Mouse (Mus musculus) thymus, postnatal 36 days (tissue): Measurements from ENCODE around the gene Rrp8.

Experiments
- DNase-seq, 2 experiments: peaks; one replicate each; pipeline ENCODE4 v3.0.0; 2022; ENCODE audit warnings: mixed read lengths in 2 of 2

Gene Rrp8

GRCm38 (mm10) chr7:105736911-105737521, at the start of gene Rrp8:
Rrp8 (minus strand) TSS chr7:105737385.
- peak; percentile 47 to 48 for DNase-seq

DNA sequence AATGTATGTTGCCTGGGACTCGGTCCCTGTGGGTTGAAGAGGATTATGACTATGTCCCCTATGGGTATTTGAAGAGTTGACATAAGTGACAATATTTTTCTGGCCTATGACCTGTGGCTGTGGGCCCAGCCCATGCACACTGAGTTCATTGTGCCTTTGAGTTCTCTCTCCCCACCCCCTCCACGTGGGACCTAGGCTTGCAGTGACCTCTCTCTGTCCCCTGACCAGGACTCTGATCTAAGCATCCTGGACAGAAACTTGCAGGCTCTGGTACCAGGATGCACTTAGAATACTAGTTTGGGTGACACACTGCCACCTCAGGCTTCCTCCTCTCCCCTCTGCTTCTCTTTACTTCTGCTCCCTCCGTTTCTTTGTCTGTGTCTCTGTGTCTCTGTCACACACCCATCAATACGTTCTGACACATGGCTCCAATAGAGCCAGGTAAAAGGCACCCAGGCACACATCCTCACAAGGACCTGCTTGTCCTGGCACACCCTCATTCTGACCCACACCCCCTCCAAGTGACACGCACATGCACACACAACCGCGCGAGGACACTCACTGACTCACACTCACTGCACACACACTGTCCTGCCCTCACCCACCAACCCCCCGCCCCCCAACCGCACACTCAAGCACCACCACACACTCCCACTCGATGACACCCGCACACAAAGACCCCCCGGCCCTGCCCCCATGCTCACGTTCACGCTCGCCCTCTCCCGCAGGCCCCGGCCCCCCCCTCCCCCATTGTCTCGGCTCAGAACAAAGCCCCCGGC, 49.5 kb upstream of the Rrp8 start:
- no peak for DNase-seq

DNA sequence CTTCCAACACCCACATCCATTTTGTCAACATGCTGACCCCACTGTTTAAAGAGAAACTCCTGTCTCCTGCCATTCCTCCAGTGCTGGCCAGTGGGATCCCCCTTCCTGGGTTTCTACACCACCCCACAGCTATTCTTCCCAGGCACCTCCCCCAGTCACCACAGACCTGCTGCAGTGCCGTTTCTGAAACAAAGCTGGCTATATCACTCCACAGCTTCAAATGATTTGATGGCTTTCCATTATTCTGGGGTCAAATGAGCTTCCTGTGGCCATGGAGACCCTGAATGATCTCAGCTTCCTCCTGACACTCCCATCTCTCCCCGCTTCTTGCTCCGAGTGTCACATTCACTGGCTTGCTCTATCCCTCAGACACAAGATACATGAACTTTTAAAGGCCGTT, 47.4 kb upstream of the Rrp8 start:
- DNase-seq: no peak

- no peak for DNase-seq
Measured at GRCm38 (mm10) chr7:105783861-105784260, 46.7 kb upstream of the Rrp8 start.

- DNase-seq: peak; percentile 52 to 64
Measured at GRCm38 (mm10) chr7:105778553-105779265, 41.5 kb upstream of the Rrp8 start.

DNA sequence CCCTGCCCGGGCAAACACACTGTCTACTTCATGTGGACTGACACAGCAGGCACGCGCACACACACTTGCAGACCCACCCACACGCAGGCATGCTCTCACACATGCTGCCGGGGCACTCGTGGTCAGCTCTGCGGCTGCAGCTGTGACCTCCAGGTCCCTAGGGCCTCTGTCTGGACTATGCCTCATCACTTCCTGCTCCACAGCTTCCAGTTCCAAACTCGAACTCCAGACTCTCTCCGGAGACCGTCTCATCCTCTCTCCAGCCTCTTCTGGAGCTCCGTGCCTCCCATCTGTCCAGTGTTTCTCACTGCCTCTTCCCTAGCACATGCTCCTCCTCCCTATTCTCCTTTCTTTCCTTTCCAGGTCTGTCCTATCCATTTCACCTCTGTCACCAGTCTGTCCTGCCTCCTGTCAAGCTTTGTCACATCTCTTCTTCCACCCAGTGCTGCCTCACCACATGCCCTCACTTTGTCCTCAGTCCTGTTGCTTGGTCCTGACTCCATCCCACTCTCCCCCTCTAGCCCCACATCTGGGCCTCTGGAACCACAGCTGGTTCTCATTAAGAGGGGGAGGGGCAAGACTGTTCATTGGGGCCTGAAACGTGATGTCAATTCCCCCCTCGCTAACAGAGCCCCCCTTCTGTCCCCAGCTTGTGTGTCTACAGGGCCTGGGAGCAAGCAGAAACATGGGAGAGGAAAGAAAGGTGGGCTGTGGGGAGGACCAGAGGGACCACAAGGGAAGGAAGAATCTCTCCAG, 40.8 kb upstream of the Rrp8 start:
- DNase-seq: no peak

GRCm38 (mm10) chr7:105777316-105777715, 40.1 kb upstream of the Rrp8 start:
- no peak for DNase-seq

- no peak for DNase-seq
Measured at GRCm38 (mm10) chr7:105776026-105776425, 38.8 kb upstream of the Rrp8 start.

- DNase-seq: no peak
Measured at GRCm38 (mm10) chr7:105774661-105775060, 37.5 kb upstream of the Rrp8 start.

- DNase-seq: no peak
Measured at GRCm38 (mm10) chr7:105773041-105773440, 35.9 kb upstream of the Rrp8 start.

DNA sequence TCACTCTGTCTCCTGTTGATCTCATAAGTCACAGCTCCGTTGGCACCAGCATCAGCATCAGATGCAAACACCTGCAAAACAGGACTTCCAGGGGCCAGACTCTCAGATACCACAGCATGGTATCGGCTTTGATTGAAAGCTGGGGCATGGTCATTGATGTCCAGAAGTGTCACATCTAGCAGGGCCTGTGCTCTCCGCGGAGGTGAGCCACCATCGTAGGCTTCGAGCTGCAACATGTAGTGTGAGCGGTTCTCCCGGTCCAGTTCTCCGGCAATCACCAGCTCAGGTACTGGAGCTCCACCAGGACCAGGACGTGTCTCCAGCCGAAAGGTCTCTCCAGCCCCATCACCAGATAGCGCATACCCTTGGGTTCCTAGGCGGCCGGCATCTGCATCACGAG, 35.1 kb upstream of the Rrp8 start:
- DNase-seq: no peak

- no peak for DNase-seq
Measured at GRCm38 (mm10) chr7:105769959-105770358, 32.8 kb upstream of the Rrp8 start.

- DNase-seq: no peak
Measured at GRCm38 (mm10) chr7:105767729-105768165, 30.6 kb upstream of the Rrp8 start.

DNA sequence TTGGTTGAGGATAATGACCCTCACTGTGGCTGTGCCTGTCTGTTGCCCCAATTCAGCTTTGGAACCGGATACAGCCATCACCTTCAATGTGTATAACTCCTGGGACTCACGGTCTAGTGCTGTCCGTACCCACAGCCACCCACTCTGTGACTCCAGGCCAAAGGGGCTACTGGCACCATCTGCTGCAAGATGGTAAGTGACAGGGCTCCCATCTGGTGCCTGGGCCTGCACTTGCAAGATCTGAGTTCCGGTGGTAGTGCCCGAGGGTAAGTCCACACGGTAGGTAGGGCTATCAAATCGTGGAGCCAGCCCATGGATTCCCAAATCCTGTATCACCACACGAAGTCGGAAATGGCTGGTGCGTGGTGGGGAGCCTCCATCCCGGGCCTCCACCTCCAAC, 27.1 kb upstream of the Rrp8 start:
- no peak for DNase-seq

DNA sequence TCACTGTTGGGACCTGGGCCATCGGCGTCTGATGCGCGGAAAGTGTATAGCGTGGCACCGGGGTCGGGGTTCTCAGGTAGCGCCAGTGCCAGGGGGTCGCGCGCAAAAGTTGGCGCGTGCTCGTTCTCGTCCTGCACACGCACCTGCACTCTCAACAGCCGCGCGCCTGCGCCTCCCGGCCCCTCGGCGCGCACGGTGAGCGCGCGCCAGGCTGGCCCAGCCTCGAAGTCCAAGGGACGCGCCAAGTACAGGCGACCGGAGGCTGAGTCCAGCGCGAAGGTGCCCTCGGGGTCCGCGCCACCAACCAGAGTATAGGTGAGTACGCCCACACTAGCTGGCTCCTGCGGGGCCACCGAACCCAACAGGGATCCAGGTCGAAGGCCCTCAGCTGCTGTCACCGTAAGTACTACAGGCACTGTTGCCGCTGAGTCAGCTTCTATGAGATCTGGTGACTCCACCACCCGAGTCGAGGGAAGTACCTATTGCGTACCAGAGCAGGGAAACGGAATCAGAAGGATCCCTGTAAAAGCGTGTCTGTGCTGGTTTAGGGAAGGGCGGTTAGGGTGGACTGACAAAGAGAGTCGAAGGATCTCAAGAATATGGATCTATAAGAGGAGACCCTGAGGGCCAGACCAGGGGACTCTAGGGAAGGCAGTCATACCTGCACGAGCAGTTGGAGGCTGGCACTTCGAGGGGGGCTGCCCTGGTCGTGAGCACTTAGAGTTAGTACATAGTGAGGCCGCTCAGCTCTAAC, 25.5 kb upstream of the Rrp8 start:
- DNase-seq: no peak

DNA sequence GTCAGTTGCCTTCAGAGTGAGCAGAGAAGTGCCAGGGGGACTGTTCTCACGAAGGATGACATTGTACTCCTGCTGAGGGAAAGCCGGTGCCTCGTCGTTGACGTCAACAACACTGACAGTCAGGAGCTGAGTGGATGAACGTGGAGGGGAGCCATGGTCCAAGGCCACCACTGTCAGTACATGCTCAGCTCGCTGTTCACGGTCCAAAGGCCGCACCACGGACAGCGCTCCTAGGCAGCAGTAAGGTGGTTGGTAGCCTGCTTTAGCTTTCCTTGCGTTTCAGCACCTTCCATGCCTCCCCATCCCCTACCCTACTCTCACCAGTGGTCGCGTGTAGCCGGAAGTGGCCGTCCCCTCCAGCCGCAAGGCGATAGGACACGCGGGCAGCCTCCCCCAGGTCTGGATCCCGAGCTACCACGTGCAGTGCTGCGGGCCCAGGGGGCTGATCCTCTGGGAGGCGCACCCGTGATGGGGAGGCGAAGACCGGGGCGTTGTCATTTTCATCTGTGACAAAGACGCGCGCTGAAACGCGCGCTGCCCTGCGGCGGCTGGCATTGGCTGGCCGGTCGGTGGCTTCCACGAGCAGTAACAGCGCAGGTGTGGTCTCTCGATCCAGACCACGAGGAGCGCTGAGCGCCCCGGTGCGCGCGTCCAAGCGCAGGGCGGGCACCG, 24.8 kb upstream of the Rrp8 start:
- DNase-seq: no peak

DNA sequence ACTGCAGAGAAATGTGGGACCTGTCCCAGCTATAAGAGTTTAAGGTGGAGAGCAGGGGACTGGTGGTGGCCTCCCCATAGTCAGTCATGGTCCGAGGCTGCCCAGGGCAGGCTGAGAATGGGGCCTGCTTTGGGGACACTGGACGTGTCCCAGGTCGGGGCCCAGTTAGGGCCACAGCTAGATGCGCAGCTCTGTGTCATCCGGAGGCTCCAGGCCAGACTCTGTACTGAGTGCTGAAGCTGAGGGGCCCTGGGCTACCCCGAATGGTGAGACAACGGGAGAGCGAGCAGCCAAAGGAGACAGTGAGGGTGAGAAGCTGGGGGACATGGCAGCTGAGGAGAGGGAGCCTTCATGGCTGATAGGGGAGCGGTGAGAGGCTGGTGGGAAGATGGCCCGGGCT, 16.1 kb upstream of the Rrp8 start:
- DNase-seq: no peak

- DNase-seq: no peak
Measured at GRCm38 (mm10) chr7:105752716-105753115, 15.5 kb upstream of the Rrp8 start.

GRCm38 (mm10) chr7:105751491-105752433, 14.6 kb upstream of the Rrp8 start, which contains the start of gene Tpp1:
Tpp1 (minus strand) TSS chr7:105752235.
- peak; percentile 86 to 89 for DNase-seq

- DNase-seq: no peak
Measured at GRCm38 (mm10) chr7:105747776-105748175, 10.6 kb upstream of the Rrp8 start.
